Mouse (Mus musculus) neural tube, embryonic 14.5 days (tissue): ENCODE data around the gene Rfx1. TPM values are rescaled to one million over a fixed set of nuclear protein-coding genes. Genes with fewer than 3 reads are reported as not detected.

Experiments
- ATAC-seq: fragments of 200-750 bp; cut with Nextera tagmentation; 2 replicates; pipeline ENCODE4 v1.8.0; 2017; ENCODE audit warnings: low read depth, mild to moderate bottlenecking, moderate TSS enrichment, moderate library complexity
- H3K27ac ChIP-seq: fragments of 300-500 bp; sonication (generic); 2 replicates; pipeline ENCODE4 v1.5.1; 2014; ENCODE audit warnings: low read depth, mild to moderate bottlenecking, control low read depth, low read length, moderate library complexity, mixed read lengths
- H3K27me3 ChIP-seq: fragments of 300-500 bp; sonication (generic); 2 replicates; pipeline ENCODE4 v1.6.1; 2014; ENCODE audit warnings: low read length; ENCODE audit not compliant: control insufficient read depth, insufficient read depth
- H3K36me3 ChIP-seq: fragments of 300-500 bp; sonication (generic); 2 replicates; pipeline ENCODE4 v1.6.1; 2014; ENCODE audit warnings: low read length, mixed read lengths; ENCODE audit not compliant: control insufficient read depth, insufficient read depth
- H3K4me1 ChIP-seq: fragments of 300-500 bp; sonication (generic); 2 replicates; pipeline ENCODE4 v1.6.1; 2014; ENCODE audit warnings: low read length; ENCODE audit not compliant: control insufficient read depth, insufficient read depth
- H3K4me2 ChIP-seq: fragments of 300-500 bp; sonication (generic); 2 replicates; pipeline ENCODE4 v1.6.1; 2014; ENCODE audit warnings: mild to moderate bottlenecking, low read depth, low read length, control low read depth
- H3K4me3 ChIP-seq: fragments of 300-500 bp; sonication (generic); 2 replicates; pipeline ENCODE4 v1.5.1; 2014; ENCODE audit warnings: low read depth, low read length, control low read depth, mixed read lengths
- H3K9ac ChIP-seq: fragments of 300-500 bp; sonication (generic); replicated peaks from 2 replicates; pipeline ENCODE4 v1.6.1; 2014; ENCODE audit warnings: low read depth, mild to moderate bottlenecking, control low read depth, low read length, mixed read lengths
- H3K9me3 ChIP-seq: fragments of 300-500 bp; sonication (generic); 2 replicates; pipeline ENCODE4 v1.6.1; 2016; ENCODE audit warnings: low read length; ENCODE audit not compliant: control insufficient read depth
- WGBS: fragments of 180-500 bp; shearing (Covaris S2); extraction: QIAGEN DNeasy Blood & Tissue Kit; methylation state at CpG from one replicate; pipeline ENCODE4 v1.1.7; 2014; 5-methylcytosine and 5-hydroxymethylcytosine counted together
- polyA plus RNA-seq: library from polyadenylated mRNA; unstranded; fragments of >200 nt; fragmentation: Nextera tagmentation; extraction: Ambion mirVana; gene quantifications from 2 replicates; pipeline ENCODE4 v1.2.1, GENCODE M21; 2014

The Rfx1 gene
- polyA plus RNA-seq, 1 experiment from 2014 or later = 12.8 TPM

GRCm38 (mm10) chr8:84029272-84029671 is 37.4 kb upstream of the Rfx1 start:
- no peak overlapping the region for H3K9ac ChIP-seq

GRCm38 (mm10) chr8:84032777-84033176 is 33.9 kb upstream of the Rfx1 start:
- H3K36me3 ChIP-seq = no peaks in the 10 kb centered on the region
- H3K9me3 ChIP-seq = no peaks in the 10 kb centered on the region
- no peak overlapping the region for H3K27ac ChIP-seq
- H3K4me1 ChIP-seq = no peaks in the 10 kb centered on the region
- 76% methylated on average over 4 of the region's 4 CpGs for WGBS
- H3K27me3 ChIP-seq = no peaks in the 10 kb centered on the region
- no peak overlapping the region for H3K9ac ChIP-seq
- H3K4me3 ChIP-seq = no peak overlapping the region
- no peak for ATAC-seq
- no peak overlapping the region for H3K4me2 ChIP-seq

More at GRCm38 (mm10) chr8:84029272-84029671, 37.4 kb upstream of the Rfx1 start:
- H3K4me1 ChIP-seq = peaks cover 7% of the 10 kb centered on the region; the same call in 1 of the 2 replicates
- no peaks in the 10 kb centered on the region for H3K9me3 ChIP-seq
- no peak overlapping the region for H3K27ac ChIP-seq
- no peaks in the 10 kb centered on the region for H3K36me3 ChIP-seq
- peaks cover 3% of the 10 kb centered on the region; the same call in 1 of the 2 replicates for H3K27me3 ChIP-seq
- H3K4me3 ChIP-seq = no peak overlapping the region
- WGBS = 95% methylated on average over 5 of the region's 5 CpGs
- no peak for ATAC-seq
- H3K4me2 ChIP-seq = no peak overlapping the region

- WGBS = 78% methylated on average over 5 of the region's 5 CpGs
- H3K4me3 ChIP-seq = no peak overlapping the region
- H3K4me2 ChIP-seq = no peak overlapping the region
- peaks cover 11% of the 10 kb centered on the region for H3K27me3 ChIP-seq
- H3K9me3 ChIP-seq = no peaks in the 10 kb centered on the region
- H3K27ac ChIP-seq = no peak overlapping the region
- no peaks in the 10 kb centered on the region for H3K4me1 ChIP-seq
- no peaks in the 10 kb centered on the region for H3K36me3 ChIP-seq
- no peak overlapping the region for H3K9ac ChIP-seq
- ATAC-seq = no peak
Measured at GRCm38 (mm10) chr8:84038015-84038414, 28.6 kb upstream of the Rfx1 start.

- 11% methylated on average over 5 of the region's 5 CpGs for WGBS
- H3K9ac ChIP-seq = no peak overlapping the region
- no peak overlapping the region for H3K4me2 ChIP-seq
- no peak overlapping the region for H3K4me3 ChIP-seq
- peaks cover 16% of the 10 kb centered on the region for H3K27me3 ChIP-seq
- H3K27ac ChIP-seq = no peak overlapping the region
- no peaks in the 10 kb centered on the region for H3K36me3 ChIP-seq
- no peaks in the 10 kb centered on the region for H3K9me3 ChIP-seq
- H3K4me1 ChIP-seq = no peaks in the 10 kb centered on the region
- peak; percentile 33; the same call in 1 of the 2 replicates for ATAC-seq
Measured at GRCm38 (mm10) chr8:84039050-84039449, 27.6 kb upstream of the Rfx1 start.

GRCm38 (mm10) chr8:84042066-84042947 is 24.3 kb upstream of the Rfx1 start, which contains the start of gene Il27ra:
Il27ra (minus strand) TSS chr8:84042589.
- H3K27ac ChIP-seq = no peak within 1 kb of the TSS
- 5% methylated on average over 40 of the region's 40 CpGs for WGBS
- H3K27me3 ChIP-seq = peaks cover 28% of the 10 kb centered on the region
- peak; percentile 68 for ATAC-seq
- no peaks in the 10 kb centered on the region for H3K4me1 ChIP-seq
- no peaks in the 10 kb centered on the region for H3K9me3 ChIP-seq
- peak within 1 kb of the TSS; percentile 16; the same call in 1 of the 2 replicates for H3K4me3 ChIP-seq
- no peak within 1 kb of the TSS; the same call in 1 of the 2 replicates for H3K9ac ChIP-seq
- no peaks in the 10 kb centered on the region for H3K36me3 ChIP-seq
- peak within 1 kb of the TSS; percentile 47 for H3K4me2 ChIP-seq

GRCm38 (mm10) chr8:84042948-84043342 is 23.7 kb upstream of the Rfx1 start:
- no peak overlapping the region for H3K27ac ChIP-seq
- no peak overlapping the region for H3K4me3 ChIP-seq
- peaks cover 28% of the 10 kb centered on the region for H3K27me3 ChIP-seq
- H3K4me1 ChIP-seq = no peaks in the 10 kb centered on the region
- 43% methylated on average over 12 of the region's 12 CpGs for WGBS
- H3K9ac ChIP-seq = no peak overlapping the region
- no peak overlapping the region for H3K4me2 ChIP-seq
- no peaks in the 10 kb centered on the region for H3K36me3 ChIP-seq
- no peak for ATAC-seq
- no peaks in the 10 kb centered on the region for H3K9me3 ChIP-seq

GRCm38 (mm10) chr8:84044103-84044502 is 22.5 kb upstream of the Rfx1 start:
- WGBS = 8% methylated on average over 7 of the region's 7 CpGs
- no peak for ATAC-seq
- Histone ChIP-seq H3K9ac (no peak overlapping the region), H3K27me3 (peaks cover 28% of the 10 kb centered on the region), H3K4me2 (no peak overlapping the region), H3K27ac (no peak overlapping the region), H3K9me3 (no peaks in the 10 kb centered on the region), H3K36me3 (no peaks in the 10 kb centered on the region), H3K4me1 (no peaks in the 10 kb centered on the region), H3K4me3 (no peak overlapping the region)

- Histone ChIP-seq H3K9ac (no peak within 1 kb of the TSS), H3K27ac (no peak within 1 kb of the TSS), H3K9me3 (no peaks in the 10 kb centered on the region), H3K27me3 (peaks cover 28% of the 10 kb centered on the region), H3K36me3 (no peaks in the 10 kb centered on the region), H3K4me1 (no peaks in the 10 kb centered on the region), H3K4me3 (no peak within 1 kb of the TSS), H3K4me2 (no peak within 1 kb of the TSS)
- 6% methylated on average over 9 of the region's 9 CpGs for WGBS
- ATAC-seq = no peak
Measured at GRCm38 (mm10) chr8:84044900-84045299, 21.7 kb upstream of the Rfx1 start, which contains the start of gene Rln3. Rln3 (minus strand) TSS chr8:84045000.

GRCm38 (mm10) chr8:84046505-84046904 is 20.1 kb upstream of the Rfx1 start:
- Histone ChIP-seq H3K9me3 (no peaks in the 10 kb centered on the region), H3K4me2 (no peak overlapping the region), H3K27me3 (peaks cover 26% of the 10 kb centered on the region), H3K9ac (no peak overlapping the region), H3K4me3 (no peak overlapping the region), H3K4me1 (no peaks in the 10 kb centered on the region), H3K36me3 (no peaks in the 10 kb centered on the region), H3K27ac (no peak overlapping the region)
- ATAC-seq = no peak
- WGBS = 86% methylated on average over 3 of the region's 3 CpGs
